Mouse (Mus musculus) ES-Bruce4 (cell line): ENCODE data around the gene Ccser1. TPM values are rescaled to one million over a fixed set of nuclear protein-coding genes. Genes with fewer than 3 reads are reported as not detected.

Experiments used
- H3K27ac ChIP-seq: 2 replicates; pipeline ENCODE4 v1.5.1; 2012; ENCODE audit warnings: low read length, inconsistent platforms; ENCODE audit not compliant: insufficient read depth
- H3K27me3 ChIP-seq: 2 replicates; pipeline ENCODE4 v1.6.1; 2012; ENCODE audit warnings: mild to moderate bottlenecking, low read length, inconsistent platforms; ENCODE audit not compliant: control insufficient read depth, poor library complexity, insufficient read depth, severe bottlenecking
- H3K36me3 ChIP-seq: 2 replicates; pipeline ENCODE4 v1.6.1; 2012; ENCODE audit warnings: inconsistent platforms, mild to moderate bottlenecking, low read length, moderate library complexity; ENCODE audit not compliant: control insufficient read depth, poor library complexity, insufficient read depth, severe bottlenecking
- H3K4me1 ChIP-seq: one replicate; pipeline ENCODE4 v1.8.1; 2011; ENCODE audit warnings: low read length; ENCODE audit not compliant: control insufficient read depth, insufficient read depth
- H3K4me3 ChIP-seq: 2 replicates; pipeline ENCODE4 v1.5.1; 2011; ENCODE audit warnings: low read depth, mild to moderate bottlenecking, low read length
- H3K9ac ChIP-seq: 2 replicates; pipeline ENCODE4 v1.6.1; 2012; ENCODE audit warnings: low read depth, mild to moderate bottlenecking, inconsistent platforms; ENCODE audit not compliant: poor library complexity, severe bottlenecking
- H3K9me3 ChIP-seq: replicated peaks from 2 replicates; pipeline ENCODE4 v1.6.1; 2012; ENCODE audit warnings: mild to moderate bottlenecking, low read length, inconsistent platforms; ENCODE audit not compliant: control insufficient read depth, poor library complexity, insufficient read depth, severe bottlenecking
- CTCF ChIP-seq: IDR thresholded peaks from one replicate; pipeline ENCODE4 v1.8.1; 2011; ENCODE audit warnings: low read depth, low read length
- EP300 ChIP-seq: IDR thresholded peaks from 2 replicates; pipeline ENCODE4 v1.6.1; 2011; ENCODE audit warnings: low read depth, low read length; ENCODE audit not compliant: insufficient read depth
- POLR2A ChIP-seq: IDR thresholded peaks from one replicate; pipeline ENCODE4 v1.8.1; 2011; ENCODE audit warnings: low read length; ENCODE audit not compliant: insufficient read depth
- polyA plus RNA-seq: library from polyadenylated mRNA; stranded (reverse); fragments of >200 nt; gene quantifications from 2 replicates; pipeline ENCODE4 v1.2.4, GENCODE M21; 2011; ENCODE audit warnings: low read depth; ENCODE audit not compliant: missing spikeins, insufficient read depth, insufficient read length

The Ccser1 gene
- polyA plus RNA-seq, 1 experiment, result 1.1 TPM

DNA sequence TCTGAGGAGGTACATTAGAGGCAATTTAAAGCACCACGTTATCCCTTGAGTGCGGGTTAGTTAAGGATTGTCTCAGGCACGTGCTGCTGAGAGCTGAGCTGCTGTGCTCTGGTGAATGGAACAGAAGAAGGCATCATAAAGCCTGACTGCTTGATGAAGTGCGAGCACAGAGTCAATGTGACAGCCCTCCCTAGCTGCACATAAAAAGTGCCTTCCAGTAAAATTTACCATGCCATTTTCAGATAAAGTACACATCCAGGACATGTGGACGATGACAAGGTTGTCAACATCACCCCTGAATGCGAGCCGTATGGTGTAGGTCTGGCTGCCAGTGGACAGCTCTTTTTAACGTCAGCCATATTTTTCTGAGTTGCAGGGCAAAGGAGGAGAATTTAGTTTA is 35.6 kb downstream of the Ccser1 start:
- TF ChIP-seq EP300 (no peak), POLR2A (no peak), CTCF (no peak)
- no peaks in the 10 kb centered on the region for H3K4me1 ChIP-seq
- H3K27me3 ChIP-seq, result no peaks in the 10 kb centered on the region
- H3K27ac ChIP-seq, result no peak overlapping the region
- H3K36me3 ChIP-seq, result no peaks in the 10 kb centered on the region
- no peak overlapping the region for H3K4me3 ChIP-seq
- no peaks in the 10 kb centered on the region for H3K9me3 ChIP-seq
- no peak overlapping the region for H3K9ac ChIP-seq

DNA sequence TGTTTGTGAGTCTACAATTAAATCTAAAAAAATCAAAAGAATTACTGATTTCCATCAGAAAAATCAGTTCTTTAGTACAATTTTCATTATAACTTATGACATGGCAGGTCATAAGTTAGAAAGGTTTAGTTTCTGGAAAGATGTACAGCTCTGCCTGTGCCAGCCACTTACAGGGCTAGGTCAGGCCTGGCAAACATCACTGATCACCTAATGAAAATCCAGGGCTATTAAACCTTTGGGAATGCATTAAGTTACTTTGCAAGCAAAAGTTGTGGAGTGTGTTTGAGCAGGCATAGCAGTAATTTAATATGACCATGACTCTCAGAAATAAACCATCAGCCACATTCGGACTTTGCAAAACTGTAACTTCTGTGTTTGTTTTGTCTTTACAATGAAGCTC is 36.4 kb downstream of the Ccser1 start:
- H3K27ac ChIP-seq, result no peak overlapping the region

DNA sequence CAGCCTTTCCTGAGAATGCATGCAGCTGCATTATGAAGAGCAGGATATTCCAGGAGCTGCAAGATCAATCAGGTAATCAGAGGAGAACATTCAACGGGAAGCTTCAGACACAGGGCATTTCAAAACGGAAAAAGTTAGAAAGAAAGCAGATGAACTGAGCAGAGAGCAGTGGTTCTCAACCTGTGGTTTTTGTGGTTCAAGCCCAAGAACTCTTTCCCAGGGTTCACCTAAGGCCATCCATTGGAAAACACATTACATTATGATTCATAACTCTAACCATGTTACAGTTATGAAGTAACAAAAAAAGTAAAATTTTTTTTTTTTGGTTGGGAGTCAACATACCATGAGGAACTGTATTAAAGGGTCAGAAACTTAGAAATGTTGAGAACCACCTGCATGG is 37.6 kb downstream of the Ccser1 start:
- Histone ChIP-seq H3K27me3 (no peaks in the 10 kb centered on the region), H3K9ac (no peak overlapping the region), H3K4me3 (no peak overlapping the region), H3K9me3 (no peaks in the 10 kb centered on the region), H3K4me1 (no peaks in the 10 kb centered on the region), H3K27ac (no peak overlapping the region), H3K36me3 (no peaks in the 10 kb centered on the region)
- TF ChIP-seq POLR2A (no peak), EP300 (no peak), CTCF (no peak)

More for the DNA sequence above, 36.4 kb downstream of the Ccser1 start:
- Histone ChIP-seq H3K9me3 (no peaks in the 10 kb centered on the region), H3K4me1 (no peaks in the 10 kb centered on the region), H3K27me3 (no peaks in the 10 kb centered on the region), H3K4me3 (no peak overlapping the region), H3K9ac (no peak overlapping the region), H3K36me3 (no peaks in the 10 kb centered on the region)
- no peak for TF ChIP-seq EP300
- TF ChIP-seq CTCF, result no peak
- TF ChIP-seq POLR2A, result no peak

DNA sequence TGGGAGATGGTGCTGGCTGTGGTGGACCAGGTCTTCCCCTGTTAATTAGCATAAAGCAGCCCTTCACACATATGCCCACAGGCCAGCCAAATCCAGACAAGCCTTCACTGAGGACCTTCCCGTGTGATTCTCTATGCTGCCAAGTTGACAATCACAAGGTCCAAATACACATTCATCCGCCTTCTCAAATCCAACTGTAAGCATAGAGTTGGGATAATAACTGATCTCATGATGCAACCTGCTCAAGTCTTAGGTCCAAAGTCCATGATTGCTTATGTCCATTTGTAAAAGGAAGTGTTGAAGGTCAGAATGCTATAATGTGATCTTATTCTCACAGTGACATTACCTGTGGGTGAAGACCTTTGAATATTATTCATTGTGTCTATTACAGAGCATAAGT is 43.4 kb downstream of the Ccser1 start:
- TF ChIP-seq EP300 (no peak), CTCF (no peak), POLR2A (no peak)
- Histone ChIP-seq H3K27ac (no peak overlapping the region), H3K9me3 (no peaks in the 10 kb centered on the region), H3K36me3 (no peaks in the 10 kb centered on the region), H3K27me3 (no peaks in the 10 kb centered on the region), H3K4me3 (no peak overlapping the region), H3K9ac (no peak overlapping the region), H3K4me1 (no peaks in the 10 kb centered on the region)

DNA sequence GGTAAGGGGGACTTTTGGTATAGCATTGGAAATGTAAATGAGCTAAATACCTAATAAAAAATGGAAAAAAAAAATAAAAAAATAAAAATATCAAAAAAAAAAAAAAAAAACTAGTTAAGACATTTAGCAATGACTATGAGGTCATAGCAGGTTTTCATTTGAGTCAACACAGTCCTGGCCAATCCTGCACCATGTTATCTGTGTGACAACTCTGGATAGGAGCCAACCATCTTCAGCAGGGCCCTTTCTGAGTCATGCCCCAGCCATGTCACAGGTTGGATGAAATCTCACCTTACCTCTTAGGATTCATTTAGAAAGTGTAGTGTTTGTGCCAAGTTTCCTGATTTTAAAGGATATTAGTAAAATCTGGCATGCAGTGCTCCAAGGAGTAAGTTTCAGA is 45.2 kb downstream of the Ccser1 start:
- no peak overlapping the region for H3K4me3 ChIP-seq
- H3K9me3 ChIP-seq, result no peaks in the 10 kb centered on the region
- no peaks in the 10 kb centered on the region for H3K4me1 ChIP-seq
- H3K9ac ChIP-seq, result no peak overlapping the region
- H3K27me3 ChIP-seq, result no peaks in the 10 kb centered on the region
- H3K36me3 ChIP-seq, result no peaks in the 10 kb centered on the region
- no peak overlapping the region for H3K27ac ChIP-seq
- TF ChIP-seq EP300, result no peak
- no peak for TF ChIP-seq POLR2A
- no peak for TF ChIP-seq CTCF

DNA sequence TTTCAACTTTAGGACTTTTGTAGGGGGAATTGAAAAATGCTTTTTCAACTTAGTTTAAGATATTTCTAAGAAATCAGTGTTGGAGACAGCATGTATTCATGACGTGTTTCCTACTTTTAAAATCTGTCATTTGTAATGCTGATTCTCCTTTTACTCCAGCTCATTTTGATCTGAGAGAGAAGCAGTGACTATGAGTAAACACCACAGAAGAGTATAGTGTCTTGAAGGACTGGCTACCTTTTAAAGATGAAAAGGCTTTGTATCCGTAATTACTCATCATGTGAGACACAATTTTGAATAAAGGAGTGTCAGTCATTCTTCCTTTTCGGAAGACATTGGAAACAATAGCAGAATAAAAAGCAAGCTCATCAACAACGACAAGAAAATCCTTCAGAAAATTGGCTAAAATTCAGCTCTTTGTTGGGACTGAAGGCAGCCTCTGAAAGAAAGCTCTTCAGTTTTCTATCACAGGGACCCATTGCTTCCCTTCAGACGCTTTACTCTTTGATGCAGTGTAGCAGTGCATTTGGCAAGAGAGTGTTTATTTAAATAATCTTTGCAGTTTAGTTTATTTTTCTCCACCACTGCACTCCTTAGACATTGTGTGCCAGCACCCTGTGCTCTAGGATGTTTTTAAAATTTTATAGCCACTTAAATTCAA is 50.1 kb downstream of the Ccser1 start:
- no peaks in the 10 kb centered on the region for H3K36me3 ChIP-seq
- no peaks in the 10 kb centered on the region for H3K4me1 ChIP-seq
- H3K27me3 ChIP-seq, result no peaks in the 10 kb centered on the region
- no peak overlapping the region for H3K4me3 ChIP-seq
- no peak overlapping the region for H3K9ac ChIP-seq
- H3K9me3 ChIP-seq, result no peaks in the 10 kb centered on the region
- H3K27ac ChIP-seq, result no peak overlapping the region
- TF ChIP-seq CTCF, result no peak
- no peak for TF ChIP-seq POLR2A
- no peak for TF ChIP-seq EP300
